Mouse (Mus musculus) forebrain, embryonic 14.5 days (tissue): ENCODE measurements at regions not wholly inside any gene's neighbourhood (a gene's known extent, or its start where the extent isn't known, plus 50 kb on each side); places are given as distances from the start of the nearest gene placed in this dataset.
"Not testable (repeated sequence)": the region's sequence is repeated elsewhere in the genome, so short reads cannot be mapped to it uniquely, and the experiment has no call there.

Experiments
- ATAC-seq: fragments of 200-750 bp; cut with Nextera tagmentation; 2 replicates; pipeline ENCODE4 v1.8.0; 2017; ENCODE audit warnings: mild to moderate bottlenecking, moderate library complexity
- DNase-seq: peaks from one replicate; pipeline ENCODE4 v3.0.0-alpha.2; 2015; ENCODE audit warnings: low spot score
- H3K27ac ChIP-seq: fragments of 300-500 bp; sonication (generic); 2 replicates; pipeline ENCODE4 v1.5.1; 2014; ENCODE audit warnings: low read depth, mild to moderate bottlenecking, control low read depth, low read length, moderate library complexity
- H3K27me3 ChIP-seq: fragments of 300-500 bp; sonication (generic); replicated peaks from 2 replicates; pipeline ENCODE4 v1.6.1; 2014; ENCODE audit warnings: low read length, control low read depth, mixed read lengths; ENCODE audit not compliant: control insufficient read depth, insufficient read depth
- H3K36me3 ChIP-seq: fragments of 300-500 bp; sonication (generic); 2 replicates; pipeline ENCODE4 v1.6.1; 2014; ENCODE audit warnings: low read length, control low read depth; ENCODE audit not compliant: control insufficient read depth, insufficient read depth
- H3K4me1 ChIP-seq: fragments of 300-500 bp; sonication (generic); 2 replicates; pipeline ENCODE4 v1.6.1; 2014; ENCODE audit warnings: antibody characterized with exemption, low read length, control low read depth; ENCODE audit not compliant: control insufficient read depth, insufficient read depth
- H3K4me2 ChIP-seq: fragments of 300-500 bp; sonication (generic); 2 replicates; pipeline ENCODE4 v1.6.1; 2014; ENCODE audit warnings: mild to moderate bottlenecking, control low read depth, low read length
- H3K4me3 ChIP-seq: fragments of 300-500 bp; sonication (generic); 2 replicates; pipeline ENCODE4 v1.5.1; 2014; ENCODE audit warnings: low read depth, low read length, control low read depth
- H3K9ac ChIP-seq: fragments of 300-500 bp; sonication (generic); 2 replicates; pipeline ENCODE4 v1.6.1; 2014; ENCODE audit warnings: mild to moderate bottlenecking, low read length, control low read depth, moderate library complexity
- H3K9me3 ChIP-seq: fragments of 300-500 bp; sonication (generic); replicated peaks from 2 replicates; pipeline ENCODE4 v1.6.1; 2016; ENCODE audit warnings: low read length, control low read depth, mixed read lengths; ENCODE audit not compliant: control insufficient read depth
- WGBS: fragments of 180-500 bp; shearing (Covaris S2); extraction: QIAGEN DNeasy Blood & Tissue Kit; methylation state at CpG from one replicate; pipeline ENCODE4 v1.1.7; 2014; 5-methylcytosine and 5-hydroxymethylcytosine counted together

DNA sequence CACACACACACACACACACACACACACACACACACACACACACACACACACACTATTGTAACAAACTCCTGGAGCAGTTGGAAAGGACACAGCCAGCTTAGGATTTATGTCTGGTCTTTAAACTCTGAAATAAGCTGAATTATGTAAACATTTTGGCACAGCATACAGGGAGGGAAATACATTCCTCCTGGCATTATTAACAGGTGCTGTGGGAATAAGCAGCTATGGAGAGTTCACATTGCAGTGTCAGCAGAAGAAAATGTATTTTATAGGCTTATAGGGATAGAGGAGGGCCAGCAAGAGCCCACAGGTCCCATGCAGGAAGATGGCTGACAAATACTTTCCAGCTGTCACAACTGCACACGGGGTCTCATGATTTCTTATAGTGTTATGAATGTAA lies 100.8 kb upstream of the Arhgap20 start:
- ATAC-seq (no peak), DNase-seq (no peak)
- H3K4me1 ChIP-seq: no peaks in the 10 kb centered on the region
- no peak overlapping the region for H3K9ac ChIP-seq
- H3K36me3 ChIP-seq: no peaks in the 10 kb centered on the region
- no peak overlapping the region for H3K27ac ChIP-seq
- H3K4me2 ChIP-seq: no peak overlapping the region
- no peaks in the 10 kb centered on the region for H3K27me3 ChIP-seq
- no peaks in the 10 kb centered on the region for H3K9me3 ChIP-seq
- 61% methylated on average over 1 of the region's 1 CpGs for WGBS
- no peak overlapping the region for H3K4me3 ChIP-seq

DNA sequence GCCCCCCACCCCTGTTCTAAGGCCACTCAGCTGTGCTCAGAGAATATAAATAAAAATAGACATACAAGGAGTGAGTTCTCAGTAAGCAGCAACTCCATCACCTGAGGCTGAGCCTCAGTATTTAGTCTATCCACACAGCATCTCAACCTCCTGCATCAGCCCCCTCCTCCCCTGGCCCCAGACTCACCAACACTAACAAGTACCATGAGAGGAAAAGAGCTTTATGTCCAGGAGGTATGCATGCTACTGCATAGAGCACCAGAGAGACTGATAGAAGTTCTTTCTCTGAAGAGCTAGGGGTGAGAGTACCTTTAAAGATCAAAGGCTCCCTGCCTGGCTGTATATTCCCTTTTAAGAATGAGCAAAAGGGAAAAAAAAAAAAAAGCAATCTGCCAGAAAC lies 100.3 kb upstream of the Arhgap20 start:
- Histone ChIP-seq H3K4me2 (no peak overlapping the region), H3K9ac (no peak overlapping the region), H3K9me3 (no peaks in the 10 kb centered on the region), H3K4me3 (no peak overlapping the region), H3K36me3 (no peaks in the 10 kb centered on the region), H3K4me1 (no peaks in the 10 kb centered on the region), H3K27ac (no peak overlapping the region), H3K27me3 (no peaks in the 10 kb centered on the region)
- ATAC-seq (no peak), DNase-seq (no peak)

DNA sequence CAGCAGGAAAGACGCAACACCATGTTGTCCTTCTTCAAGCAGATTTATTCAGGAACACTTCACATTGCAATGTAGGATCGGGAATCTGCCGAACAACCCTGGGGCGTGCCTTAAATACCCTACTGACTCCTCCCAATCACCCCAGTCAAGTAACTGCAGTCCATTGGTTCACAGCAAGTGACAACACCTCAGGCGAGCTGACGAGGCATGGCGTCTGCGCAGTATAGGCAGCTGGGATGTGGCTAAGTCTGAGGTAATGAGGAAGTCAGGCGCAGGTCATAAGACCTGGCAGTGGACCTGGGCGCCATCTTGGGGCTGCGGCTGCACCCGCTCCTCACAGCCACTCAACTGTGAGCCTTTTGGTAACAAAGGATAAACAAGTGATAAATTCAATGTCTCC lies 96.2 kb upstream of the Arhgap20 start:
- not testable (repeated sequence) for H3K27me3 ChIP-seq, H3K4me2 ChIP-seq, H3K4me3 ChIP-seq, H3K4me1 ChIP-seq, H3K9me3 ChIP-seq, ATAC-seq, DNase-seq, H3K36me3 ChIP-seq, H3K9ac ChIP-seq, H3K27ac ChIP-seq
- WGBS: 97% methylated on average over 12 of the region's 12 CpGs

DNA sequence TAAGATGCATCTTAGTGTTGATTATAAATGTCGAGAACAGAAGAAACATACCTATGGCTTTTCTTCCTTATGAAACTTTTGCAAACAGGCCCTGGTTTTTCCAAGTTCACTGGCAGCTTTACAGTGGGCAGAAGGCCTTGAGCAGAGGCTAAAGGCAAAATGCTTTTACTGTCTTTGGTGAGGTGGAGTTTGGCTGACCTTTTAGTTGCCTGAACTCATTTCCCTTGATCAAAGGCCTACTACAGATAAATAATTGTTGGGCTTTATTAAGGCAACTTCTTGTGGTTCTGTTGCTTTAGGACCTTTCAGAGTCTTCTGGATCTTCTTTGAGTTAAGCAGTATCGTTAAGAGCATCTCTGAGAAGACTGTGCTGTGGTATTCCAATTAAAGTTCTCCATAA lies 94.6 kb upstream of the Arhgap20 start:
- WGBS: 88% methylated on average over 2 of the region's 2 CpGs
- ATAC-seq (no peak), DNase-seq (no peak)
- Histone ChIP-seq H3K4me2 (no peak overlapping the region), H3K9ac (no peak overlapping the region), H3K36me3 (no peaks in the 10 kb centered on the region), H3K9me3 (no peaks in the 10 kb centered on the region), H3K4me1 (no peaks in the 10 kb centered on the region), H3K4me3 (no peak overlapping the region), H3K27ac (no peak overlapping the region), H3K27me3 (no peaks in the 10 kb centered on the region)

- H3K4me1 ChIP-seq: no peaks in the 10 kb centered on the region
- ATAC-seq (no peak), DNase-seq (peak; percentile 6)
- H3K27me3 ChIP-seq: no peaks in the 10 kb centered on the region
- no peak overlapping the region for H3K9ac ChIP-seq
- H3K9me3 ChIP-seq: no peaks in the 10 kb centered on the region
- no peaks in the 10 kb centered on the region for H3K36me3 ChIP-seq
- no peak overlapping the region for H3K4me3 ChIP-seq
- no peak overlapping the region for H3K27ac ChIP-seq
- 67% methylated on average over 1 of the region's 1 CpGs for WGBS
- no peak overlapping the region for H3K4me2 ChIP-seq
Observed at GRCm38 (mm10) chr9:51686536-51686935, 78.6 kb upstream of the Arhgap20 start.

GRCm38 (mm10) chr9:51714326-51714725 lies 50.8 kb upstream of the Arhgap20 start:
- Histone ChIP-seq H3K4me2 (no peak overlapping the region), H3K27me3 (no peaks in the 10 kb centered on the region), H3K27ac (no peak overlapping the region), H3K9me3 (no peaks in the 10 kb centered on the region), H3K4me1 (no peaks in the 10 kb centered on the region), H3K9ac (no peak overlapping the region), H3K4me3 (no peak overlapping the region), H3K36me3 (no peaks in the 10 kb centered on the region)
- WGBS: 84% methylated on average over 3 of the region's 3 CpGs
- ATAC-seq (no peak), DNase-seq (no peak)
